Mouse (Mus musculus) liver, embryonic 13.5 days (tissue): Measurements from ENCODE around the gene Arhgef18. TPM values are rescaled to one million over a fixed set of nuclear protein-coding genes. Genes with fewer than 3 reads are reported as not detected.

Experiments
- ATAC-seq: fragments of 200-750 bp; cut with Nextera tagmentation; 2 replicates; pipeline ENCODE4 v1.8.0; 2017; ENCODE audit warnings: low read depth, mild to moderate bottlenecking, moderate number of reproducible peaks, moderate library complexity
- DNase-seq: peaks from one replicate; pipeline ENCODE4 v3.0.0; 2022
- H3K27ac ChIP-seq: fragments of 300-500 bp; sonication (generic); 2 replicates; pipeline ENCODE4 v1.5.1; 2015; ENCODE audit warnings: moderate library complexity, mild to moderate bottlenecking, inconsistent platforms
- H3K27me3 ChIP-seq: fragments of 300-500 bp; sonication (generic); 2 replicates; pipeline ENCODE4 v1.6.1; 2015; ENCODE audit warnings: mild to moderate bottlenecking, inconsistent platforms
- H3K36me3 ChIP-seq: fragments of 300-500 bp; sonication (generic); 2 replicates; pipeline ENCODE4 v1.6.1; 2015; ENCODE audit warnings: mild to moderate bottlenecking, inconsistent platforms
- H3K4me1 ChIP-seq: fragments of 300-500 bp; sonication (generic); replicated peaks from 2 replicates; pipeline ENCODE4 v1.6.1; 2015; ENCODE audit warnings: inconsistent platforms
- H3K4me2 ChIP-seq: fragments of 300-500 bp; sonication (generic); 2 replicates; pipeline ENCODE4 v1.6.1; 2015; ENCODE audit warnings: inconsistent platforms, mild to moderate bottlenecking, moderate library complexity
- H3K4me3 ChIP-seq: fragments of 300-500 bp; sonication (generic); replicated peaks from 2 replicates; pipeline ENCODE4 v1.5.1; 2015; ENCODE audit warnings: mild to moderate bottlenecking, inconsistent platforms
- H3K9ac ChIP-seq: fragments of 300-500 bp; sonication (generic); 2 replicates; pipeline ENCODE4 v1.6.1; 2015; ENCODE audit warnings: mild to moderate bottlenecking, inconsistent platforms
- H3K9me3 ChIP-seq: fragments of 300-500 bp; sonication (generic); replicated peaks from 2 replicates; pipeline ENCODE4 v1.6.1; 2016; ENCODE audit warnings: inconsistent platforms
- whole genome bisulfite sequencing: fragments of 180-500 bp; shearing (Covaris S2); methylation state at CpG from one replicate; pipeline ENCODE4 v1.1.7; 2015; ENCODE audit not compliant: insufficient replicate concordance; 5-methylcytosine and 5-hydroxymethylcytosine counted together
- polyA plus RNA-seq: library from polyadenylated mRNA; unstranded; fragments of >200 nt; fragmentation: Nextera tagmentation; extraction: Ambion mirVana; gene quantifications from 2 replicates; pipeline ENCODE4 v1.2.1, GENCODE M21; 2015

Gene Arhgef18
- 2.2 and 2.3 TPM in 2 replicates for polyA plus RNA-seq

DNA sequence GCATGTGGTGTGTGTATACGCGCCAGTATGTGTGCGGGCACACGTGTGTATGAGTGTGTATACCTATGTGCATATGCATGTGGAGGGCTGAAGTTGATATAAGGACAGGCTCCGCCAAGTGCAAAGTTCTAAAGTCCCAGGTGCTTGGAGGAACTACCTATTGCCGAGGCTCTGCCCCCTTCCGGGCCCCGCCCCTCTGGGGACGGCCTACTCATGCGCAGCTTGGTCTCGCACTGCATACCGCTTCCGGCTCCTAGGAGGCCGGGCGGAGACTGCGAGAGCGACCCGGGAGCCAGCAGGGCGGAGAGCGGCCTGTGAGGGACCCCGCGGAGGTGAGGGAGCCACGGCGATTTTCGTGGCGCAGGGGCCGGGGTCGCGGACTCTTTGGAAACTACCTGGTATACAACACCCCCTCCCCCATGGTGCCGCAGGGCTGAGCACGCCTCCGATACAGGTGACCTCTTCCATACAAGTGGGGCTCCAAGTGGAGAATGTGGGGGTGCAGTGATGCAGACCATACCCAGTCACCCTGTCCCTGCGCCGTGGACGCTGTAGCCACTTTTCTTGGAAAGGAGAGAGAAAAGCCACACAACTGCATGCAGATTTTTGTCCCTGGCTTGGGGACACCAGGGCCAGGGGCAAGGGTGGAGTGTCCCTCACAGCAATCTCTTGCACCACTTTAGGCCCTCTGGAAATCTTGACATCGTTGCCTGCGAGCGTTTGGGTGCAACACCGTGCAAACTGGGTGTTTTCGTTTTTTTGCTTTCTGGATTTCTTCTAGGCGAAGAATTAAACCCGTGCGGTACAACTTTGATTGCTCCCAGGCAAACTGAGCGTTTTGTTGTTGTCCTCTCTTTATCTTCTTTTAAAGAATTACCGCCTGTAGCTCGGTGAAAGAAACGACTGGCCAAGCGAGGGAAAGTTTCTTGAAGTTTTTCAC lies at the start of gene Arhgef18:
Gene Arhgef18, plus strand, starts transcription at position 236 of the 940 bp plus-strand sequence.
- H3K9ac ChIP-seq: peak within 1 kb of the TSS; percentile 85
- no peaks in the 10 kb centered on the region for H3K27me3 ChIP-seq
- H3K36me3 ChIP-seq: peaks cover 7% of the 10 kb centered on the region; the same call in 1 of the 2 replicates
- peak within 1 kb of the TSS; percentile 61; the same call in 1 of the 2 replicates for H3K27ac ChIP-seq
- H3K4me1 ChIP-seq: peaks cover 51% of the 10 kb centered on the region
- H3K4me2 ChIP-seq: peak within 1 kb of the TSS; percentile 89
- peak; percentile 99 for ATAC-seq
- DNase-seq: peak; percentile 87
- peak within 1 kb of the TSS; percentile 80 for H3K4me3 ChIP-seq
- no peaks in the 10 kb centered on the region for H3K9me3 ChIP-seq
- 2% methylated on average over 47 of the region's 48 CpGs for WGBS

DNA sequence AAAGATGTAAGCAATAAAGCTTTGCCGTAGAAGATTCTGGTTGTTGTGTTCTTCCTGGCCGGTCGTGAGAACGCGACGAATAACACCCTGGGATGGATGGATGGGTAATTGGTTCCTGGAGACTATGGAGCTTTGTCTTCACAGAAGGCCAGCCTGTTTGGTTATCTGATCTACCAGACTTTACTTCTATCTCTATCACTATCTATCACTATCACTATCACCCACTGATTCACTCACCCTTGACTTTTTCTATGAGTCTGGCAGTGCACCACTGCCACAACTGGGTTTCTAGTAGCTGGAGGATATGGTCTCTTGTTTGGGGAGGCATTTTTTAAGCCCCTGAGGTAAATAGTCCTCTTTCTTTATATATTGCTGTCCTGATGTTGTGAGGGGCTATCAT lies 47.5 kb upstream of the Arhgef18 start:
- no peak overlapping the region for H3K9ac ChIP-seq
- no peak overlapping the region for H3K4me3 ChIP-seq
- H3K36me3 ChIP-seq: no peaks in the 10 kb centered on the region
- H3K27me3 ChIP-seq: no peaks in the 10 kb centered on the region
- no peaks in the 10 kb centered on the region for H3K9me3 ChIP-seq
- DNase-seq: no peak
- H3K4me1 ChIP-seq: no peaks in the 10 kb centered on the region
- no peak for ATAC-seq
- H3K27ac ChIP-seq: no peak overlapping the region
- no peak overlapping the region for H3K4me2 ChIP-seq
- 87% methylated on average over 6 of the region's 6 CpGs for WGBS

DNA sequence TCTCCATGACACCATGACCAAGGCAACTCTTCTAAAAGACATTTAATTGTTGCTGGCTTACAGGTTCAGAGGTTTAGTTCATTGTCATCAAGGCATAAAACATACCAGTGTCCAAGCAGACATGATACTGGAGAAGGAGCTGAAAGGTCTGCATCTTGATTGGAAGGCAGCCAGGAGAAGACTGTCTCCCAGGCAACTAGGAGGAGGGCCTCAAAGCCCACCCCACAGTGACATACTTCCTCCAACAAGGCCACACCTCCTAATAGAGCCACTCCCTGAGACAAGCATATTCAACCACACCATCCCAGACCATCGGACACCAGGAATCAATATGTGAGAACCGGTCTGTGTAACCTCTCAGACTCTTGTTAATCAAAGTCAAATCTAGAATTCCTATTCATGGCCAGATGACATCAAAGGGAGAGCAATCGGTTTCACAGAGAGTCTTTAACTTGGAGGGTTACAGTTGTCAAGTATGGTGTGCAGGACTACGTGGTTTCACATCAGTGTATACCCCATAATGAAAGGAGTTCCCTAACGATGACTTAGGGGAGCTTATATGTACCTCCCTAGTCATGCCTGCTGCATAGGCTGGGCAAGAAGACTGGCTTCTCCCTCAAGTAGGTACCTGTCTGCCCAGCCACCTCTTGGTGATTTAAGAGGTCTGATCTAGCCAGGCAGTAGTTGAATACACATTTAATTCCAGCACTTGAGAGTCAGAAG lies 46.0 kb upstream of the Arhgef18 start:
- Histone ChIP-seq H3K9me3 (no peaks in the 10 kb centered on the region), H3K4me2 (no peak overlapping the region), H3K27me3 (no peaks in the 10 kb centered on the region), H3K9ac (no peak overlapping the region), H3K4me1 (no peaks in the 10 kb centered on the region), H3K4me3 (no peak overlapping the region), H3K36me3 (no peaks in the 10 kb centered on the region), H3K27ac (no peak overlapping the region)
- WGBS: 66% methylated on average over 5 of the region's 5 CpGs
- ATAC-seq (no peak), DNase-seq (no peak)

DNA sequence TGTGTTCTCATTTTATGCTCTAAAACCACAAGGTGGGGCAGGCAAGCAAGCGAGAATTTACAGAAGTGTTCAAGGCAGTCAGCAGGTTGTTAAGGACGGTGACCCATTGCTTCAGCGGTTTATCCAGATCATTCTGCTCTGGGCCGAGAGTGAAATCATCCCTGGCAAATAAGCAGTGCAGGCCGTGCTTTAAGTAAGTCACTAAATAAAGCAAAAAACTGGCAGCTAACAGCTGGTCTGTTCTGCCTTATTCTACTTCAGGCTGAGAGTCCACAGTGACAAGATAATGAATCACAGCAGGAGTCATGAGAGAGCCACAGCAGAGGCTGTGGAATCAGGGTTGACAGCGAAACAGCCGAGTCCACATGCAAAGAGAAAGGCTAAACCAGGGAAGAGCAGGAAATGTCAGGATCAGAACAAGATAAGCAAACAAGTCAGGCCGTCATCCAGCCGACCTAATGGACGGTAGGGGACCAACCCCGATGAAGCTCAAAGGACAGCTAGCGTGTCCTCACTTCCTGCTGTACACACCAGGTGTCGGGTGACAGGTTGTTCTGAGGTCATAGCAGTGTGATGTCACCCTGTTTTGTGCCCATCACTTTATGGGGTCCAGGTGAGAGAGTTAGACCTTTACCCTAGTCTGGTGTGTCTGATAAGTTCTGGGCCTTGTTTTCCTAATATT lies 44.5 kb upstream of the Arhgef18 start:
- no peaks in the 10 kb centered on the region for H3K36me3 ChIP-seq
- no peak overlapping the region for H3K9ac ChIP-seq
- H3K4me3 ChIP-seq: no peak overlapping the region
- H3K4me1 ChIP-seq: peaks cover 9% of the 10 kb centered on the region
- no peaks in the 10 kb centered on the region for H3K27me3 ChIP-seq
- no peaks in the 10 kb centered on the region for H3K9me3 ChIP-seq
- H3K27ac ChIP-seq: no peak overlapping the region
- ATAC-seq (peak; percentile 52), DNase-seq (no peak)
- WGBS: 40% methylated on average over 13 of the region's 13 CpGs
- H3K4me2 ChIP-seq: no peak overlapping the region

DNA sequence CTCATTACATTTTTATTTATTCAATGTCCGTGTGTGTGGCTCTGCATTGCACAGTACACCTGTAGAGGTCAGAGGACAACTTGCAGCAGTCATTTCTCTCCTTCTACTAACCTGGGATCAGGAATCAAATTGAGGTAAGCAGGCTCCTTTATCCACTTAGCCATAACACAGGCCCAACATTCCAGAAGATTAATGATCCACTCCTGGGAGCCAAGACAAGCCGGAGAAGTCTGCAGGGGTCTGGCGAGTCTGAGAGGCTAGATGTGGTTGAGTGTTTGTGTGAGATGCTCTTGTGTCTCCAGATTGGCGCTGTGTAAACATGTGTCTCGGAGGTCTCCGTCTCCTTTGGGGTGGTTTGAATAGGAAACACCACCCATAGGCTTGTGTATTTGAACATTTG lies 42.1 kb upstream of the Arhgef18 start:
- no peak for DNase-seq
- H3K9ac ChIP-seq: no peak overlapping the region
- H3K36me3 ChIP-seq: no peaks in the 10 kb centered on the region
- no peak for ATAC-seq
- H3K9me3 ChIP-seq: no peaks in the 10 kb centered on the region
- no peak overlapping the region for H3K4me2 ChIP-seq
- H3K27me3 ChIP-seq: no peaks in the 10 kb centered on the region
- no peak overlapping the region for H3K27ac ChIP-seq
- H3K4me3 ChIP-seq: no peak overlapping the region
- H3K4me1 ChIP-seq: peaks cover 26% of the 10 kb centered on the region
- WGBS: 59% methylated on average over 6 of the region's 6 CpGs

DNA sequence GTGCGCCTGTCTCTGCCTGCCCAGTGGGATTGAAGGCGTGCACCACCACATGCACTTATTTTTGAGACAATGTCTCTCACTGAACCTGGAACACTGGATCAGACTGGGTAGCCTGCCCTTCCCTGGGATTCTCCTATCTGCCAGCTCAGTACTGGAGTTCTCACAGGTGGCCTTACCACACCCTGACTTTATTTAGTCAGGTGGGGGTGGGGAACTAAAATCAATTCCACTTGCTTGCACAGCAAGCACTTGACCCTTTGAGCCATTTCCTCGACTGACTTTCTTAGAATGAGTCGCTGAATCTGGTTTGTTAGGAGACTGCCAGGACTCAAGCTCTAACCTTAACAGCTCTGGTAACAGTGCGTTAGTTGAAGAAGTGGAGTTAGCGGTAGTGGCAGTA lies 40.1 kb upstream of the Arhgef18 start:
- H3K9ac ChIP-seq: no peak overlapping the region
- ATAC-seq (no peak), DNase-seq (no peak)
- no peaks in the 10 kb centered on the region for H3K36me3 ChIP-seq
- peaks cover 30% of the 10 kb centered on the region for H3K4me1 ChIP-seq
- H3K4me3 ChIP-seq: no peak overlapping the region
- H3K27ac ChIP-seq: peak overlapping the region; percentile 6; the same call in 1 of the 2 replicates
- no peaks in the 10 kb centered on the region for H3K9me3 ChIP-seq
- H3K4me2 ChIP-seq: peak overlapping the region; percentile 26; the same call in 1 of the 2 replicates
- 51% methylated on average over 6 of the region's 6 CpGs for WGBS
- no peaks in the 10 kb centered on the region for H3K27me3 ChIP-seq

DNA sequence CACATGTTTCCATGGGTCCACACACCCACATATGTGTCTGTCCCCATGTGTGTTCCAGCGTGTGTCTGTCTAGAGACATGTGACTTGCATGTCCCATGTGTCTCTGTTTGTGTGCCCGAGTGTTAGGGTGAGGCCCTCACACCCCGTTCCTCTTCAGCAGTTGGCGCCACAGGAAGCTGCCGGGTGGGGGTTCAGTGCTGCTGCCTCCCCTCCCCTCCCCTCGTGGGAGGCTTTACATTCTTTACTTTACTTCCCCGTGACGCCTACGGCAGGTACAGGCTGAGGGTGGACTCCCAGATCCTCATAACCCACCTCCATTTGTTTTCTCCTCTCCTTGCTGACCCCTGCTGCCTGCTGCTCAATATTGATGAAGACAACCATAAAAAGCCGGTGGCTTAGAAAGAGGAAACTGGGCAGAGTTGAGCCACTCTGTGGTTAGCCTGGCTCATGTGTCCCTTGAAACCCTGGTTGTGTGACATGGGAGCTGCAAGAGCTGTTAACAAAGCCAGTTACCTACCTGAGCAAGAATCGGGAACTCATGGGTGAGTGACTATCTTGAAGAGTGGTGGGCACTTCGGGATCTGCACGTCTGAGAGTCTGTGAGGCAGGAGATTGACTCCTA lies 39.5 kb upstream of the Arhgef18 start, which contains the start of gene A430078G23Rik:
Gene A430078G23Rik, plus strand, starts transcription at position 227 of the 622 bp plus-strand sequence.
- Histone ChIP-seq H3K36me3 (no peaks in the 10 kb centered on the region), H3K4me3 (peak within 1 kb of the TSS; percentile 20), H3K9ac (no peak within 1 kb of the TSS), H3K4me2 (peak within 1 kb of the TSS; percentile 26), H3K9me3 (no peaks in the 10 kb centered on the region), H3K27me3 (no peaks in the 10 kb centered on the region), H3K4me1 (peaks cover 30% of the 10 kb centered on the region), H3K27ac (peak within 1 kb of the TSS; percentile 29)
- ATAC-seq (peak; percentile 30; the same call in 1 of the 2 replicates), DNase-seq (no peak)
- WGBS: 14% methylated on average over 13 of the region's 13 CpGs

DNA sequence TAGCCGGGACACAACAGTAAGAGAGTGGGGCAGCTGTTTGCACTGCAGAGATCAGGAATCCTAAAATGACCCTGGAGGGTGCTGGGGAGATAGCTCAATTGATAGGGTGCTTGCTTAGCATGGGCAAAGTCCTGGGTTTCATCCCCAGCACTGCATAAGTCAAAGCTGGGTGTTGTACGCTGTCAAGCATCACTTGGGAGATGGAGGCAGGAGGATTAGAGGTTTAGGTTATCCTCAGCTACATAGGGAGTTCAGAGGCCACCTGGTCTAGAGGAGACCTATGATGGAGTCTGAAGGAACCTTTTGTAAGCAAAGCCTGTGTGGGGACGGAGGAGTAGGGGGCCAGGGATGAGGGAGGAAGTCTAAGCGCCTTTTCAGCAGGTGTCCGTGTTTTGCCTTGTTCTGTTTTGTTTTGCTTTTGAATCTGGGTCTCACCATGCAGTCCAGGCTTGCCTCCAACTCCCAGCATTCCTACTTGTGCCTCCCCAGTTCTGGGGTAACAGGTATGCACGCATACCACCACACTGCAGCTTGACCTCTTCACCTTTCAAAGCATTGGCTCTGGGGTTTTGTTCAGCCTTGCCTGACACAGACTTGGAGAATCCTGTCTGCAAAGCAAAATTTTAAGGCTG lies 38.9 kb upstream of the Arhgef18 start:
- Histone ChIP-seq H3K4me2 (peak overlapping the region; percentile 26; the same call in 1 of the 2 replicates), H3K9ac (no peak overlapping the region), H3K36me3 (no peaks in the 10 kb centered on the region), H3K27ac (peak overlapping the region; percentile 29; the same call in 1 of the 2 replicates), H3K27me3 (no peaks in the 10 kb centered on the region), H3K4me3 (peak overlapping the region; percentile 20), H3K9me3 (no peaks in the 10 kb centered on the region), H3K4me1 (peaks cover 30% of the 10 kb centered on the region)
- ATAC-seq (no peak), DNase-seq (no peak)
- 34% methylated on average over 6 of the region's 6 CpGs for WGBS

DNA sequence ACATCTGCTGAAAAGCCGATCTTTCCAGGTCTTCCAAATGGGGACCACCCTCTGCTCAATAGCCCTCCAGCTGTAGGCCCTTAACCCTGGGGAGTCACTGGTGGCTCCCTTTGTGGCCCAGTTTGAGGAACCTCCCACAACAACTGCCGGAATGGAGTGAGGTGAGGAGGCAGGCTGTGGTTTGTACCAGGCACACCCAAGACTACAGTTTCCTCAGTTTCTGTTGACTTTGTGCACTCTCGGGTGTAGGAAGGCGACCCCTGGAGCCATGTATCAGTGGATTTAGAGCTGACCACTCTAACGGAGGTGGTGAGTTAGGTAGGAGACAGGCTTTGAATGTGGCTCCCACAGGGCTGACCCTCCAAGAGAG lies 38.4 kb upstream of the Arhgef18 start:
- H3K4me2 ChIP-seq: peak overlapping the region; percentile 26; the same call in 1 of the 2 replicates
- peak overlapping the region; percentile 5; the same call in 1 of the 2 replicates for H3K9ac ChIP-seq
- ATAC-seq (0 out of 2 replicates have a peak, but pooled peaks have one; percentile 24), DNase-seq (no peak)
- WGBS: 15% methylated on average over 5 of the region's 5 CpGs
- peaks cover 30% of the 10 kb centered on the region for H3K4me1 ChIP-seq
- no peaks in the 10 kb centered on the region for H3K36me3 ChIP-seq
- H3K9me3 ChIP-seq: no peaks in the 10 kb centered on the region
- H3K4me3 ChIP-seq: peak overlapping the region; percentile 20
- H3K27me3 ChIP-seq: no peaks in the 10 kb centered on the region
- H3K27ac ChIP-seq: peak overlapping the region; percentile 52; the same call in 1 of the 2 replicates

DNA sequence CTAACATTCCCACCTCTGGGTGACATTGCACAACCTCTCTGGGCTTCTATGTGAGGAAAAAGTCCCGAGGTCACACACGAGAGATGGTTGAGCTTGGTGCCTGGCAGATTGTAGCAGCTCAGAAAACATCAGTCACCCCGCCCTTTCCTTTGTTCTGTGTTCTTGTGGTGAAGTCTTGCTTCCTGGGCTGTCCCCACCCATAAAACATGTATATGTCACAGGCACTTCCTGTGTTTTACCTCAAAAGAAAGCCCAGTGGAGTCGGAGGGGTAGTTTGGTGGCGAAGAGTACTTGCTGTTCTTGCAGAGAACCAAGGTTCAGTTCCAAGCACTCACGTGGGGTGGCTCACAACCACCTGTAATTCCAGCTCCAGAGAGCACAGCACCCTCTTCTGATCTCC lies 37.2 kb upstream of the Arhgef18 start:
- H3K4me1 ChIP-seq: peaks cover 30% of the 10 kb centered on the region
- DNase-seq (no peak), ATAC-seq (no peak)
- WGBS: 31% methylated on average over 6 of the region's 6 CpGs
- H3K4me3 ChIP-seq: no peak overlapping the region
- no peaks in the 10 kb centered on the region for H3K36me3 ChIP-seq
- H3K9ac ChIP-seq: no peak overlapping the region
- H3K9me3 ChIP-seq: no peaks in the 10 kb centered on the region
- no peak overlapping the region for H3K4me2 ChIP-seq
- H3K27me3 ChIP-seq: no peaks in the 10 kb centered on the region
- no peak overlapping the region for H3K27ac ChIP-seq
